Mouse (Mus musculus) myocyte (in vitro differentiated cells): ENCODE data around the gene Cd27.

Experiments used
- CEBPB ChIP-seq: IDR thresholded peaks from 2 replicates; pipeline ENCODE4 v1.6.1; 2011; ENCODE audit warnings: mild to moderate bottlenecking, moderate library complexity; ENCODE audit not compliant: poor library complexity, insufficient read depth, severe bottlenecking
- E2F4 ChIP-seq: IDR thresholded peaks from one replicate; pipeline ENCODE4 v1.6.1; 2011; ENCODE audit warnings: mild to moderate bottlenecking, control low read depth, moderate library complexity; ENCODE audit not compliant: insufficient read depth
- MAX ChIP-seq: IDR thresholded peaks from one replicate; pipeline ENCODE4 v1.6.1; 2011; ENCODE audit warnings: low read depth, mild to moderate bottlenecking, control low read depth
- MYOD1 ChIP-seq, 3 experiments: IDR thresholded peaks; one replicate each; pipeline ENCODE4 v1.6.1; 2011; ENCODE audit warnings: control low read depth in 2 of 3, low read depth in 2 of 3, mild to moderate bottlenecking in 2 of 3, moderate library complexity in 1 of 3; ENCODE audit not compliant: insufficient read length in 2 of 3, control insufficient read depth in 1 of 3
- MYOG ChIP-seq, 3 experiments: IDR thresholded peaks; one replicate each; pipeline ENCODE4 v1.6.1; 2011; ENCODE audit warnings: control low read depth in 2 of 3, low read depth in 2 of 3, mild to moderate bottlenecking in 2 of 3; ENCODE audit not compliant: insufficient read length in 2 of 3, control insufficient read depth in 1 of 3, insufficient read depth in 1 of 3
- POLR2A ChIP-seq: IDR thresholded peaks from one replicate; pipeline ENCODE4 v1.6.1; 2011; ENCODE audit warnings: low read depth, mild to moderate bottlenecking, control low read depth, moderate library complexity; ENCODE audit not compliant: insufficient read length
- POLR2AphosphoS2 ChIP-seq: IDR thresholded peaks from one replicate; pipeline ENCODE4 v1.6.1; 2011; ENCODE audit warnings: low read depth, control low read depth; ENCODE audit not compliant: insufficient read length
- REST ChIP-seq: IDR thresholded peaks from one replicate; pipeline ENCODE4 v1.6.1; 2011; ENCODE audit warnings: mild to moderate bottlenecking, control low read depth, moderate library complexity; ENCODE audit not compliant: insufficient read depth, insufficient read length
- SRF ChIP-seq: IDR thresholded peaks from one replicate; pipeline ENCODE4 v1.6.1; 2011; ENCODE audit warnings: low read depth; ENCODE audit not compliant: control insufficient read depth, insufficient read length
- TCF12 ChIP-seq: IDR thresholded peaks from one replicate; pipeline ENCODE4 v1.6.1; 2011; ENCODE audit warnings: mild to moderate bottlenecking, control low read depth; ENCODE audit not compliant: poor library complexity, insufficient read depth, severe bottlenecking
- TCF3 ChIP-seq: IDR thresholded peaks from one replicate; pipeline ENCODE4 v1.6.1; 2011; ENCODE audit warnings: low read depth, control low read depth; ENCODE audit not compliant: insufficient read length
- USF1 ChIP-seq: IDR thresholded peaks from one replicate; pipeline ENCODE4 v1.6.1; 2011; ENCODE audit warnings: low read depth, mild to moderate bottlenecking, control low read depth, moderate library complexity

GRCm38 (mm10) chr6:125210436-125210835 is 26.4 kb downstream of the Cd27 start:
- TF ChIP-seq E2F4 (no peak), CEBPB (no peak), POLR2A (no peak), USF1 (no peak), SRF (no peak), TCF3 (no peak), POLR2AphosphoS2 (no peak), MYOD1 (IDR thresholded peaks at IDR 0.05; ENCODE audit: control insufficient read depth in 1 of 3, insufficient read length in 2 of 3, low read depth in 2 of 3) (no peak), MYOG (IDR thresholded peaks at IDR 0.05; ENCODE audit: control insufficient read depth in 1 of 3, insufficient read depth in 1 of 3, insufficient read length in 2 of 3, low read depth in 2 of 3) (no peak), TCF12 (no peak), MAX (no peak), REST (no peak)
